Comparison of ENCODE assay signal across 10 mouse cellular contexts in the genomic region with DNA sequence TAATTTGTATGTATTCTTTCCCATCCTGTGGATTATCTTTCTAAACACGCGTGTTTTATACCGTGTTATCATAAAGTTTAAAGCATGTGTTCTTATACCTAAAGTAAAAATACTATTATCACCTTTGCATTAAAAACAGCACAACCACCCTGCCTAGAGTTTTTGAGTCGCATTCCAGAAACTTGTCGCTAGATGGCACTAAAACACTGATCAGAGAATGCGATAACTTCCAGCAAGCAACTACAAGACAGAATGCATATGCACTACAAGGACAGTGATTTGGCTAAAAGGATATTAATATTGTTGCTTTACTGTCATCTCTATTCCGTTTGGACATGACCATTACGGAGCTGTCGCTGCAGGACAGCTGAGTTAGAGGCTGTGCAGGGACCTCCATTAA. TPM values are rescaled to one million over a fixed set of nuclear protein-coding genes. Genes with fewer than 3 reads are reported as not detected.
DNase-seq lines count a peak whose midpoint lies in the region; ATAC-seq and TF ChIP-seq lines count a peak whose summit lies in the region.
"Had no signal": no experiment of that assay in that cellular context is flagged by ENCODE, and none has a peak within 500 bp of the region (broad histone marks: within the 10 kb centered on the region; RNA-seq: fewer than 3 reads in every experiment).

No protein-coding gene starts in this region.

- no peak overlapping the region for H3K4me2 ChIP-seq in kidney, embryonic 16.5 days (replicated peaks; ENCODE audit: low read depth, low read length)

- H3K27me3 ChIP-seq in kidney, embryonic 16.5 days (ENCODE audit: insufficient read depth, low read length) = no peaks in the 10 kb centered on the region
- H3K27me3 ChIP-seq in ES-Bruce4 (ENCODE audit: control insufficient read depth, insufficient read depth, low read length, poor library complexity, severe bottlenecking) = no peaks in the 10 kb centered on the region

- TF ChIP-seq POLR2A in ES-Bruce4 (IDR thresholded peaks at IDR 0.05; ENCODE audit: insufficient read depth, low read length) = no peak

- TF ChIP-seq CTCF in ES-Bruce4 (IDR thresholded peaks at IDR 0.05; ENCODE audit: low read depth, low read length) = peak; percentile 14

- 16% methylated on average over 9 of the region's 9 CpGs for WGBS in kidney, embryonic 16.5 days

- H3K9ac ChIP-seq in kidney, embryonic 16.5 days (replicated peaks; ENCODE audit: low read length) = no peak overlapping the region
- H3K9ac ChIP-seq in ES-Bruce4 (ENCODE audit: low read depth, poor library complexity, severe bottlenecking) = no peak overlapping the region

- H3K9me3 ChIP-seq in kidney, embryonic 16.5 days (ENCODE audit: low read length) = peaks cover 3% of the 10 kb centered on the region; the same call in 1 of the 2 replicates
- no peaks in the 10 kb centered on the region for H3K9me3 ChIP-seq in ES-Bruce4 (replicated peaks; ENCODE audit: control insufficient read depth, insufficient read depth, low read length, poor library complexity, severe bottlenecking)

- H3K4me1 ChIP-seq in kidney, embryonic 16.5 days (ENCODE audit: insufficient read depth, low read length) = no peaks in the 10 kb centered on the region
- no peaks in the 10 kb centered on the region for H3K4me1 ChIP-seq in ES-Bruce4 (ENCODE audit: control insufficient read depth, insufficient read depth, low read length)

- TF ChIP-seq EP300 in ES-Bruce4 (IDR thresholded peaks at IDR 0.05; ENCODE audit: insufficient read depth, low read depth, low read length) = no peak

- ATAC-seq in kidney, embryonic 16.5 days (ENCODE audit: low FRiP score, low TSS enrichment) = no peak

- H3K27ac ChIP-seq in kidney, embryonic 16.5 days (ENCODE audit: low read length) = no peak overlapping the region
- no peak overlapping the region for H3K27ac ChIP-seq in ES-Bruce4 (ENCODE audit: insufficient read depth, low read length)

- no peak overlapping the region for H3K4me3 ChIP-seq in kidney, embryonic 16.5 days (ENCODE audit: low read length)
- H3K4me3 ChIP-seq in ES-Bruce4 (ENCODE audit: low read depth, low read length) = no peak overlapping the region

- DNase-seq in kidney, adult 8-10 months = peak; percentile 2 to 51
- peak; percentile 44 for DNase-seq in R1 (ENCODE audit: low read depth, low spot score)
- DNase-seq in kidney, adult 9 months = peak; percentile 46
- no peak for DNase-seq in gastrocnemius, postnatal 4 days (ENCODE audit: low spot score in 2 of 2)
- no peak for DNase-seq in urinary bladder, postnatal 10 days (ENCODE audit: low spot score)

- no peaks in the 10 kb centered on the region for H3K36me3 ChIP-seq in kidney, embryonic 16.5 days (ENCODE audit: insufficient read depth, low read length)
- no peaks in the 10 kb centered on the region for H3K36me3 ChIP-seq in ES-Bruce4 (ENCODE audit: control insufficient read depth, insufficient read depth, low read length, poor library complexity, severe bottlenecking)

RNA-seq across cellular contexts. Expression of gene Mill1, which starts 34.2 kb away (rescaled TPM):
- polyA plus RNA-seq in kidney, embryonic 16.5 days (2015; fragmentation: Nextera tagmentation; extraction: Ambion mirVana) = not detected in 2 replicates
- not detected in 2 replicates for polyA plus RNA-seq in ES-Bruce4 (2011; ENCODE audit: insufficient read depth, insufficient read length, low read depth, missing spikeins)
- total RNA-seq in gastrocnemius, postnatal 4 days (2021) = not detected
- total RNA-seq: left cerebral cortex, adult 8-10 months had no signal
- polyA plus RNA-seq: stomach, embryonic 16.5 days had no signal

RNA-seq across cellular contexts. Expression of gene Igfl3, which starts 34.6 kb away (rescaled TPM):
- not detected in 2 replicates for polyA plus RNA-seq in kidney, embryonic 16.5 days (2015; fragmentation: Nextera tagmentation; extraction: Ambion mirVana)
- not detected in 2 replicates for polyA plus RNA-seq in ES-Bruce4 (2011; ENCODE audit: insufficient read depth, insufficient read length, low read depth, missing spikeins)
- not detected for total RNA-seq in gastrocnemius, postnatal 4 days (2021)
- total RNA-seq: left cerebral cortex, adult 8-10 months had no signal
- polyA plus RNA-seq: gonadal fat pad, adult 2 months; stomach, embryonic 16.5 days had no signal

Comparison
In these comparisons a context has a peak if more than half of its experiments do, and no peak if none do; other contexts are left out.
1. DNase-seq: peak in kidney, adult 8-10 months (2 of 2), R1 (single experiment) and kidney, adult 9 months (single experiment); none in gastrocnemius, postnatal 4 days (0 of 2) and urinary bladder, postnatal 10 days (single experiment).